Mouse (Mus musculus) gastrocnemius, postnatal 14 days (tissue): ENCODE measurements at regions not wholly inside any gene's neighbourhood (a gene's known extent, or its start where the extent isn't known, plus 50 kb on each side); places are given as distances from the start of the nearest gene placed in this dataset.

Source experiments
- DNase-seq: peaks from one replicate; pipeline ENCODE4 v3.0.0; 2021; ENCODE audit warnings: mixed read lengths
- intact Hi-C: fragments of 180-260 bp; cut with DNase I; formaldehyde crosslinking; loops from one replicate; pipeline ENCODE4 v1.15.1; 2025; ENCODE audit warnings: low total_unique reads

DNA sequence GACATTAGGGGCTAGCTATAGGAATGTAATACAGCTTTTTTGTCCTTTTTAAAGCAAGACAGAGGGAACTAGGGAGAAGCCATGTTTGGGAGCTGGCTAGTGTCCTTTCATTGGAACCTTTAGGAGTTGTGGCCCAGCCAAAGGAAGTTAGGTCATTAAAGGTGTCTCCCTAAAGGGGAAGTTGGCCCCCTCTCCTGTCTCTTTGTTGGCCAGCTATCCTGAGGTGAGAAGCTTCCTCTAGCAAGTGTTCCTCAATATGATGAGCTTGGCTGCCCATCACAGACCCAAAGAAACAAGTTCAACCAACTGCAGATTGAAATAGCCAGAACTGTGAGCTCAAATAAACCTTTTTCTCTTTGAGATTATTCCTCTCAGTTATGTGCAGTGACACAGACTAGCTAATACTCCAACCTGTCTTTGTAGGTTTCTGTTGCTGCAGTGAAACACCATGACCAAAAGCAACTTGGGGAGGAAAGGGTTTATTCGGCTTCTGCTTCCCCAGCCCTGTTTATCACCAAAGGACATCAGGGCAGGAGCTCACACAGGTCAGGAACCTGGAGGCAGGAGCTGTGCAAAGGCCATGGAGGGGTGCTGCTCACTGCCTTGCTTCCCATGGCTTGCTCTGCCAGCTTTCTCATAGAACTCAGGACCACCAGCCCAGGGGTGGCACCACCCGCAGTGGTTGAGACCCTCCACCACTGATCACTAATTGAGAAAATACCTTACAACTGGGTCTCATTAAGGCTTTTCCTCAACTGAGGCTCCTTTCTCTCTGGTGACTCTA lies 94.0 kb upstream of the Ccn6 start:
- intact Hi-C loops = no loop called here
- no peak for DNase-seq

DNA sequence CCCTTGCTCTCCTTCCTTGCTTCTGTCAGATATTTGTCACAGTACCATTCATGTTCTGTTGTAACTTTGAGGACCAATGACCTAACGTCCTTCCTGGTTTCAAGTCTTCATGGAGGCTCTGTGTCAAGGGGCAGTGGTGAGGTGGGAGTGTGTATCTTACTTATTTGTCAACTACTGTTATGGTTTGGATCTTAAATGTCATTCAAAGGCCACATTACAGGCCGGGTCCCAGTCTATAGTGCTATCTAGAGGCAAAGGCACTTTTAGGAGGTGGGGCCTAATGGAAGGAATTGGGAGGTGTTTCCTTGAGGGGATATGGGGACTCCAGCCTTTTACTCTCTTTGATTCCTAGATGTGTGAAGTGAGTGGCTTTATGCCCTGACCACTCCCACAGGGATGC lies 91.0 kb upstream of the Ccn6 start:
- DNase-seq = no peak
- intact Hi-C loops = no loop called here

DNA sequence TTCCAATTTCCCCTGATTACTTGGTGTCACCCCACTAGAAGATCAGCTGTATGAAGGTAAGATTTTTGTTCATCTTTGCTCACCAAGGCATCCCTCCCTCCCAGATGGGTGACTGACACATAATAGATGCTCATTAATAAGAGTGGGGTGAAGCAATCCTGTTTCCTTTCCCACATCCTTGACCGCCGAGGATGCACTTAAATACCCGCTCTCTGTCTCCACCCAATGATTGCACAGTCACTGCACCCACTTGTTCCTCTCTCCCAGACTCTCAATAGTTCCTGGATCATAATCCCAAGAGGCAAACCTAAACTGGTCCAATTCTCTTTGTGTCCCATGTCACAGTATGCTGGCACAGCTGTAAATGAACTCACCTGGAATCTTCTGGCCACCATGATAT lies 86.4 kb upstream of the Ccn6 start:
- intact Hi-C loops = no loop called here
- DNase-seq = no peak

DNA sequence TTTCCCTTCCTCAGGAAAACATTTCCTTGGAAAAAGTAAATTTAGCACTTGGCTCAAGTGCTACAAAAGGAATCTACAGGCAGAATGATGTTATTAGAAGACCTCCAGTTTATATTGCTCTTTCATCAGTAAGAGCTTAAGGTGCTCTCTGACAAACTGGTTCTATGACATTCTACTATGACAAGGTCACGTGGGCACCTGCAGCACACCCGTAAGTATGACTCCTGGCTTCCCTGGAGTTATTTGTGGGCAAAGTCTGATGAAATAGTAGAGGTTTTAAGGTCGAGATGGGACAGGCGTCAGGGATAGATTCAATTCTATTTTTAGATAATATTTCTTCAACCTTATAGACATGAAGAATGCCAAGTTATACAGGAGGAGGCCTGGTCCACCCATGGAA lies 84.9 kb upstream of the Ccn6 start:
- DNase-seq = no peak
- intact Hi-C loops = no loop called here

DNA sequence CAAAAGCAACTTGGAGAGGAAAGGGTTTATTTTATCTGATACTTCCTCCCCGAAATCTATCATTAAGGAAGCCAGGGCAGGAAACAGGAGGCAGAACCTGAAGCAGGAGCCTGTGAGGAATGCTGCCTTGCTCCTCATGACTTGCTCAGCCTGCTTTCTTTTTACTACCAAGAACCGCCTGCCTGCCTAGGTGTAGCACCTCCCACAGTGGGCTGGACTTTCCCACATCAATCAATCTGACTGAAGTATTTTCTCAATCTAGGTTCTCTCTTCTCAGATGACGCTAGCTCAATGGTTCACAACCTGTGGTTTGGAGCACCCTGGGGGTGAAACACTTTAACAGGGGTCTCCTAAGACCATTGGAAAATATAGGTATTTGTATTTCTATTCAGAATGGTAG lies 83.4 kb upstream of the Ccn6 start:
- intact Hi-C loops = no loop called here
- DNase-seq = no peak

DNA sequence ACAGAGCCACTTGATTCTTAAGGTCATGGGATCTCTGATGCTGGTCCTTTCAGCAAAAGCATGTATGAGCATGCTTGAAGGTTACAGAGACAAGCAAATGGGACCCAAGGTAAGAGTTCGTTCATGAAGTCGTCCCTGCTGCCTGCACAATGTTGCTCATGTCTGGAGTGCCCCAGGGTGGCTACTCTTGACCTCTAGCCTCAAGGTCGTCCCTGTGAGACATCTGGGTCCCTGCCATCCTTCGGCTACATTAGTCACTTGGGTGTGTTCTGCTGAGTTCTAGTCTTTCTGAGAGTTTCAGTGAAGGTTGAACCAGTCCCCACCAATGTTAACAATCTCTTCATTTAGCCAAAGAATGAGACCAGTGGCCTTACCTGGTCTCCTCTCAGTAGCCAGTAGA lies 81.5 kb upstream of the Ccn6 start:
- no peak for DNase-seq
- intact Hi-C loops = no loop called here

DNA sequence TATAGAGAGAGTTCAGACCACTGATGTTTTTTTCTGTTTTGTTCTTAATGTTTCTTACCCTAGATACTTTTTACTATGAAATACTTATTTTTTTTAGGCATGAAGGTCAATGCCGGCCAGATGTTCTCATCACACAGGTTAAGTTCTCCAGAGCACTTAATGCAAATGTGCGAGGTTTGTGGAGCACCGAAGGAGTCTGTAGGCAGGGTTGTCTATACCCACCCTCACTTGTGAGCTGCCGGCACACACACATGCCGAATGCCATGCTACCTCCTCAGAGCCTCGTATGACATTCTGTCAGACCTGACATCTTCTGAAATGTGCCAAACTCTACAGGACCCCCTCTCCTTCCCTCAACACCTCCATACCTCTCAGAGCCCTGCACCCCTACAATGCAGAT lies 80.5 kb upstream of the Ccn6 start:
- intact Hi-C loops = no loop called here
- no peak for DNase-seq

DNA sequence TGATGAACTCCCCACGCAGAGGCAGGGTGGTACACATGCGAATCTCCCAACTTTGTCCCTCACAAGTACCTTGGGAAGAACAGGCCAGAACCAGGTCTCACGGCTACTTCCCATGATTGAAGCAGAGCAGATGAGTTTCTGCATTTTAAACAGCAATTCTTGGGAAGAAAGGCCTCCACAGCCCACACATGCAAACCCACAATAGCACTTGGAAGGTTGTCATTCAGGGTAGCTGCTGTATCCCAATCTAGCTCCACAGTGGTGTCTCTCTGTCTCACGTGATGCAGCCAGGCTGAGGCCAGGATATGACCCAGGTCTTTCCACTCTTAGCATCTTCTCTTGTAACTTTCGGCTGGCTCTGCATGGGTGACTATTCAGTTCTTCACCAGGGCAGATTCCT lies 78.8 kb upstream of the Ccn6 start:
- intact Hi-C loops = no loop called here
- DNase-seq = no peak

DNA sequence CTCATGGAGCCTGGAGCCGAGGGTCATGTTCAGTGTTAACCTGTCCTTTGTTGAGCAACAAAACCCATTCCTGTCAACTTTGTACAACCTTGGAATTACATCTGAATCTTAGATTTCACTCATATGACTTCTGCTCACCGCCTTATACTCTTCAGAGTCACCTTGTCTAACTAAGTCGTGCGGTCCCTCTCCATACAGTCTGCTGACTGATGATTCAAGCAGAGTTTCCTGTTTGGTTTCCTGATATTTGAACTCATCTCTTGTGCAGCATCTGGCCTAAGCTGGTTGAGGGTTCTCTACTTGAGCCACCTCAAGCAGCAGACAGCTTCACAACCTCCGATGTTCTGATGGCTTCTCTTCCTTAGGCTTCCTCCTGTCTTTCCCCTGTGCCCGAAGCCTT lies 78.3 kb upstream of the Ccn6 start:
- intact Hi-C loops = no loop called here
- DNase-seq = no peak

DNA sequence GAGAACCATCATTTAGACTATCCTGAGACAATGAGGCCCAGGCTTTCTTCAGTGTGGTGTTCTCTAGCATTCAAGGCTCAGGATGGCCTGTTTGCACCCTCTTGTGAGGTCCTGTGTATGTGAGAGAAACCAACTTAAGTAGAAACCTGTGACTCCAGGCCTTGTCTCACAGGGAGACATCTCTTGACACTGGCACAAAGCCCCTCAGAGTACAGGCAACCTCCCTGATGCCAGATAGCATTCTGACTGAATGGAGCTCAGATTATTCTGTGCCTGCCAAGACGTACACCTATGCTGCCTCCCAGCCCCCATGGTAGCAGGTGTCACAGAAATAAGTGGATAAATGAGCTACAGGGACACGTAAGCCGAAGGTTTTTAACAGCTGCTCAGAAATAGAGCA lies 77.9 kb upstream of the Ccn6 start:
- DNase-seq = no peak
- intact Hi-C loops = no loop called here

DNA sequence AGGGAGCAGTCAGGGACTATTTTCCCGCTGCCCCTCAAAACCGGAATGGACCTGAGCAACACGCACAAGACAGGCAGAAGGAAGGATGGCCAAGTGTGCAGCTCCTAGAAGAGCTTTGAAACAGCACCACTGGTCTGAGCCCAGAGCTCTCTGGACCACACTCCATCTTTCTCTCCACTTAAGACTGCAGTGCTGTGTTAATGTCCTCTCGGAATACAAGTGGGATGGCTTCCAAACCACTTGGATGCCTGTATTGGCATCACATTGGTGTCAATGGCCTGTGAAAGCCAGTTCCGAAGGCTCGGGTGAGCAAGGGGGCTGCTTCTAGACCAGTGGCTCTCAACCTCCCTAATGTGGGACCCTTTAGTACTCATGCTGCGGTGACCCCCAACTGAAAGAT lies 77.4 kb upstream of the Ccn6 start:
- intact Hi-C loops = no loop called here

DNA sequence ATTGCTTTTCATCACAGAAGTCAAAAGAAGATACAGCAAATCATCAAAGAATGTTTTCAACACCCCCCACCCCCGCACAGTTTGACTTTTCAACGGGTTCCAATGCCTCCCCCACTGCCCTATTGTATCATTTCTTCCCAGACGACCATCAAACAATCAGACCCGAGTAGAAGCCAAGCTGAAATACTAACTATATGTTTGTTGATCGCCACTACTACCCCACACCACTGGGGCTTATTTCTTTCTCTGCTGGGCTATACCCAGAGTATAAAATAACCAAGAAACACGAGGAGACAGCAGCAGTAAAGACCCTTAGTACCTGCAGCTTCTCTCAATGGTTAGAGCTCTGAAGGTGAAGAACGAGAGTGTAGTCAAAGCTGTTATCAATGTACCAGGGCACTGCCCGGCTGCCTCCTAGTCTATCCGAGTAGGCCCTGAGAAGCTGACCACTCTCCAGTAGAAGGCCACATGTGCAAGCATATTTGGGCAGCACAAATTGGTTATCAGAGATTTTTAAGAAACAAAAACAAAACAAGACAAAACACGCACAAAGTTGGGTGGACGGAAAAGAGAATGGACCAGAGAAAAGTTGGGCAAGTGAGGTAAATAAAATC lies 76.7 kb upstream of the Ccn6 start:
- no peak for DNase-seq
- intact Hi-C loops = no loop called here

More for the DNA sequence above, 77.4 kb upstream of the Ccn6 start:
- DNase-seq = peak; percentile 23

DNA sequence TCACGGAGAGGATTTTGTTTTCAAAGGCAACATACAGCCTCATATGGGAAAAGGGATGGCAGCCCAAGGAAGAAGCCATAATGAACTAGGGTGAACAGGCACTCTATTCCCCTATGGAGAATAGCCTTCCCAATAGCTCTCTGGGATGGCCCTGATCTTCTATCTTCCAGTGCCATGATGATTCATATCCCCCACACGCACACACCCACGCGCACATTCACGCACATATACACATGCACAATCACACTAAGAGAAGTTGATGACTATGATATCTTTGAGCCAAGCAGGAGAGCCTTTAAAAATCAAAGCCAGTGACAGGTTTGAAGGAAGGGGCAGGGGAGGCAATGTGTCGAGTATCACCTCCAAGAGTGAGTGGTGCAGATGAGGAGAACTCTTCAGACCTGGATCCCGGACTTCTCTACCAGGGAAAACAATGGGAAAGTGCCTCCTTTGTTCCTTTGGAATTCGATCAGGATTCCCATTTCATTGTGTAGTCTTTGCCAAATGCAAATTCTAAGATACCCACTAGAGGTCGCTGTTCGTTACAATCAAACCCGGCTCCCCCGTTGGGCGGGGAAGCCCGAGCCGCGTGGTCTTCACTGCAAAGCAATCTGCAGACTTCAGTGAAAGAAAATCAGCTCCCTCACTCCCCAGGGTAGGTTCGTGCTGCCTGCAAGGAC lies 76.0 kb upstream of the Ccn6 start:
- intact Hi-C loops = loop anchor here (5.0 kb wide), 1 partner anchor 283 kb away; no protein-coding TSS in a partner anchor
- peak; percentile 79 for DNase-seq

DNA sequence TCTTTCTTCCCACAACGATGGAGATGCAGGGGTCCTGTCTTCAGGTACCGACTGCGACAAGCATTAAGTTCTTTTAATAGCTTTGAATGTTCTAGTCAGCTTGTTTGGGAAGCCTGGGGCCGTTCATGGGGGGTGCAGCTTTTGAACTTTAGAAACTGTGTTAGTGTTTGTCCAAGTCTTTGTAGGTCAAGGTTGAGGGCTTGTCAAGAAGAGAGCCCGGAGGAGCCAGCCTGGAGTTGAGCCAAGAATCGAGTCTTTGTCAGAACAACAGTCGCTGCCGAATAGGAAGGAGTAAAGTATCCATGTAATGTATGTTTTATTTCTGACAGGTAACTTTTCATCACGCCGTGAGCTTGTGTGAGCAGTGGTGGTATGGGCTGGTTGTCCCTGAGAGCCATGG lies 75.0 kb upstream of the Ccn6 start:
- DNase-seq = no peak
- intact Hi-C loops = loop anchor here (5.0 kb wide), 1 partner anchor 284 kb away; no protein-coding TSS in a partner anchor

DNA sequence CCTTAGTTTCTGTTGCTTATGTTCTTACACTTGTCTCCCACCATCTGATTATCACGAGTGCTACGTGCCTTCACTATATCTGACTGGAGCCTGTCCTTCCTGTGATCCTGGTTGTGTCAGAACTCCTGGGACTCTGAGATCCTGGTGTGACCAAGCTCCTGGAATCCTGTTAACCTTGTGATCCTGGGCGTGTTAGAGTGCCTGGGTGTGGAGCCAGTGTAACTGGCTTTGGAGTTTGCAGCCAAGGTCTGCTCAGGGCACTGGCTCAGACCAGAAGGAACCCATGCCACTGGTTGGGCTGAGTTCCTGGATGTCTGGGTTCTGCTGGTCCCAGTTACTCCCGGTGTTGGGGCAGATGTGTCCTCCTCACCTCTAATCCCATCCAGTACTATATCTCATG lies 74.0 kb upstream of the Ccn6 start:
- intact Hi-C loops = loop anchor here (5.0 kb wide), 1 partner anchor 285 kb away; no protein-coding TSS in a partner anchor
- DNase-seq = no peak

DNA sequence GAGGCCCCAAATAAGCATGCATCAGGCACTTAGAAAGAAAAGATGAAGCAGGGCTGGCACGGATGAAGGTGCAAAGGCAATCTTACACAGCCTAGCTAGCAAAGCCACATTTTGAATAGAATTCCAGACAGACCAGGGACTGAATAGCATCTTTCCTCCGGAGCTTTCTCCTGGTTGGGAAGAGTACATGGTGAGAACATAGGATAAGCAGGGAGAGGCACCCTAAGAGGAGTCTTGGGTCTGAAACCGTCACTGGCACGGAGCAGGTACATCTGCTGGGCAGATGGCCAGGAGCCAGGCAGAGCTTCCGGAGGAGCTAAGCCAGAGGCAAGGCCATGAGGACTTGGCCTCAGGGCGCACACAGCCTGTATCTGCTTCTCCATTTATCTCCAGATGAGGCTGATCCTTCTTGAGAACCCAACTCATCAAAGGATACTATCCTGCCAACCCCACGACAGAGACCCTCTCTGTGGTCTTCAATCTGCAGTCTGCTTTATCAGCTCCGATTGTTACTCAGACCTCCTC lies 70.4 kb upstream of the Ccn6 start:
- DNase-seq = no peak
- intact Hi-C loops = no loop called here

DNA sequence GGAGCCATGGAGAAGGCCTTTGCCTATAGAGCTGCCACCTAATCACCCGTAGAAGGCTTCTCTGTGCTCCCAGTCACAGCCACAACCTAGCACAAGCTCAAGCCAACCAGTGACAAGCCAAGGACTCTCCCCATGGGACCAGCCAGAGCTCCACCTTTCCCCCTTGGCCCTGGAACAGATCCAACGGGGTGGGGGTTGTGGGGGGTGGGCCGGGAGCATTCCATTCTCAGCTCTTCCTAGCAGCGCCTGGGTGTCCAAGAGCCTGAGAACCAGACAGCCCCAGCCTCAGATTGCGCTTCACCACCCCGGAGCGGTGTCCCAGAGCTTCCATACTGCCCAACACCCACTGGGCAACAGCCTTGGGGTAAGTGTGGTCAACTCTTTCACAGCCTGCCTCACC lies 69.6 kb upstream of the Ccn6 start:
- intact Hi-C loops = no loop called here
- no peak for DNase-seq

DNA sequence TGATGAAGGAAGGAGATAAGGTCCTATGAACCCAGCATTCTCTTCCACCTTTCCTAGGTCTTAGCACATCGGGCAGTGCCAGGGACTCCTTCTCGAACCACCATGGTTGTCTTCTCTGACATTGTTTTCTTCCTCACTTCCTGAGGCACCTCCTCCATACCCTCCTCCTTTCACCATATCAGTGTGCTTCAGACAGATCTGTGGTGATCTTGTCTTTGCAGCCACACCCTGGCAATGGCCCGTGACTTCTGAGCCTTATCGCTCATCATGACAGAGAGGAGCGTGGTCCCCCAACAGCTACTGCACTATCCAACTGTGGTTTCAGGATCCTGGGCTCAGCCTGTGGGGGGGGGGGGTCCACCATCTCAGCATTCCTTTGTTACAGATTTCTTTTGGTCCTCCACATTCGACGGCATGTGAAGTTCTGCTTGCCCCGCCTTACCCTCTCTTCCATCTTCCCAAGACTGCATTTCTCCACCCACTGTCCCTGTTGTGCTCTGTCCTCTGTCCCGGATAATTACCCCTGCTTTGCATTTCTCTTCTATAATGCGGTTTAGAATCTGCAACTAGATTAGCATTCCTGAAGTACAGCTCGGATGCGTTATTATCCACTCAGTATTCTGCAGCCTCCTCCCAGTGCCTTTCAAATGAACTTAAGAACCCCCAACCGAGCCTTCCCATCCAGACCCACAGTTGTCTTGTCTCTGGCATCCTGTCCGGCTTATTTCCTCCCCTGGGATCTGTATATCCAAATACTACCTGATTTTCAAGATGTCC lies 67.2 kb upstream of the Ccn6 start:
- no peak for DNase-seq
- intact Hi-C loops = no loop called here

DNA sequence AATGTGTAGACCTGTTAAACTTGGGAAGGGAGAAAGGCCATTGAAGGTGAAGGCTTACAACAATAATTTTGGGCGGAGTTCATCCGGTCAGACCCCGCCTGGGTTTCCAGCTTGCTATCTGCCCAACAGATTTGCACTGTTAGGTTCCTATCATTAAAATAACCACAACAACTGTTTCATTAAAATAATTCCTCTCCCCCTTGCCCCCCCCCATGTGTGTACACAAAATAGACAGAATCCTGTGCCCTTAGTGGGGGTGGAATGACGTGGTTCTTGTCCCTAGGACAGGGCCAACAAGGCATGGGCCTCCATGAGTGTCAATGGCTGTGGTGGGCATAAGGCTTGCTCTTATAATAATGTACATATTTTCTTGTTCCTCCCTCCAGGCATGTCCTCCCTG lies 65.6 kb upstream of the Ccn6 start:
- intact Hi-C loops = no loop called here

DNA sequence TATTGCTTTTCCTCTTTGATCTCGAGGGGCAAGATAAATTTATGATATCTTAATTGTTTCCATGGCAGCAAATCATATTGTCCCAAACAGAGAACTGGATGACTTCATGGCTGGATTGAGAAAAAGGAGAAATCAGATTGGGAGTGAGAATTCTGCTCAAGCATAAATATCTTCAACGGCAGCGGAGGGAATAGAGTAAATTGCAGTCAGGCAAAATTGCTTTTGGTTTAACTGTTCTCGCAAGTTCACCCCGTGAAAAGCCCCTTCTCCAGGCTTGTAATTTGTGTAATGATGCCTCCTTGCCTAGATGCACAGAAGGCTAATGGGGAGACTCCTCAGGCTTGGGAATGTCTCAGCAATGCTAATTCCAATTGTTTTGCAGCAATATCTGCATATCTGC lies 64.4 kb upstream of the Ccn6 start:
- intact Hi-C loops = no loop called here
- DNase-seq = no peak

More for the DNA sequence above, 65.6 kb upstream of the Ccn6 start:
- no peak for DNase-seq
